Mouse (Mus musculus) spleen, adult 2 months (tissue): ENCODE measurements around the gene Bcl10.

Source experiments
- CTCF ChIP-seq: fragments of 200-500 bp; IDR thresholded peaks from 2 replicates; pipeline ENCODE4 v1.5.1; 2011; ENCODE audit warnings: mild to moderate bottlenecking, inconsistent platforms; ENCODE audit not compliant: insufficient read depth, insufficient read length, insufficient replicate concordance; ENCODE audit errors: extremely low read depth
- POLR2A ChIP-seq: fragments of 200-500 bp; IDR thresholded peaks from 2 replicates; pipeline ENCODE4 v1.6.1; 2011; ENCODE audit warnings: low read depth, low read length, inconsistent platforms

DNA sequence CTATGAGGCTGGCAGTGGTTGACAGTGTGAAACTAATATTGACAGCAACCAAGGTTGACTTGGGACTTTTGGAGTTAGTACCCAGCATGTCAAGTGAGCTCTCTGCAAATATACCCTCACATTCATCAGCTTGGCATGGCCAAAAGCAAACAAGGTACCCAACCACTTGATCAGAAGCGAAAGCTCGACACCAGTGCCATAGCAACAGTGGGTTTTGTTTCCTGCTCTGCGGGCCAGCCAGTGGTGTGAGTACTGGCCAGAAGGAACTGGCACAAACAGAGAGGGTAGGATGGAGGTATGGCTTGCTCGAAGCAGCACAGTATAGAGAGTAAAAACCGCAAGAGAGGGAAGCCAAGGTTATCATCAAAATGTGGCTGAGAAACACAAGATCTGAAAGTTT, 6.2 kb upstream of the Bcl10 start:
- TF ChIP-seq POLR2A (no peak), CTCF (no peak)
